Mouse (Mus musculus): Measurements from ENCODE around the gene Iqsec2. TPM values are rescaled to one million over a fixed set of nuclear protein-coding genes. Genes with fewer than 3 reads are reported as not detected.

Iqsec2 gene
- polyA plus RNA-seq (2015; fragmentation: Nextera tagmentation; extraction: Ambion mirVana): 3.0 and 3.8 TPM in 2 replicates

- no peaks in the 10 kb centered on the region for H3K4me1 ChIP-seq
- H3K27ac ChIP-seq: no peak within 1 kb of the TSS
- peak within 1 kb of the TSS; percentile 62 for H3K4me3 ChIP-seq
- peaks cover 74% of the 10 kb centered on the region for H3K27me3 ChIP-seq
- peak within 1 kb of the TSS; percentile 92 for H3K4me2 ChIP-seq
- H3K9ac ChIP-seq: peak within 1 kb of the TSS; percentile 60
- peak; percentile 68 for ATAC-seq (ENCODE audit: borderline replicate concordance, extremely low read depth, low FRiP score, low TSS enrichment)
- no peaks in the 10 kb centered on the region for H3K36me3 ChIP-seq
- WGBS: 0% methylated on average over 10 of the region's 78 CpGs
- H3K9me3 ChIP-seq: no peaks in the 10 kb centered on the region
Observed at GRCm38 (mm10) chrX:152143941-152144741, at the start of gene Iqsec2. TSS of gene Iqsec2 (plus strand) at chrX:152144268.

DNA sequence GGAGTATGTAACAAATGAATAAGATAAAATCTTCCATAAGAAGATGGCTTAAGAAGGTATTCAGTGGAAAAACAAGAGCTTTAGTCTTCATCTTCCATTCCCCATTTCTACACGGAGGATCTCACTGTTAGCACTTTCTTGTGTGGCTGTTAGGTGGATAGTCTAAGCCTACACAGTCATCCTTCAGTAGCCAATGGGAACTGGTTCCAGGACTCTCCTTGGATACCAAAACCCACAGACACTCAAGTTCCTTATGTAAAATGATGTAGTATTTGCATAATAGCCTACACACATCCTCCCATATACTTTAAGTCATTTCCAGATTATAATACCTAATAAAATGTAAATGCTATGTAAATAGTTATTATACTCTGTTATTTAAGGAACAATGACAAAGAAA, 46.5 kb upstream of the Iqsec2 start:
- 53% methylated on average over 1 of the region's 1 CpGs for WGBS
- no peaks in the 10 kb centered on the region for H3K36me3 ChIP-seq
- no peaks in the 10 kb centered on the region for H3K9me3 ChIP-seq
- H3K4me3 ChIP-seq: no peak overlapping the region
- H3K4me2 ChIP-seq: no peak overlapping the region
- no peak overlapping the region for H3K9ac ChIP-seq
- no peak for ATAC-seq (ENCODE audit: borderline replicate concordance, extremely low read depth, low FRiP score, low TSS enrichment)
- H3K27ac ChIP-seq: no peak overlapping the region
- H3K4me1 ChIP-seq: no peaks in the 10 kb centered on the region
- H3K27me3 ChIP-seq: peaks cover 24% of the 10 kb centered on the region

GRCm38 (mm10) chrX:152121687-152122086, 22.4 kb upstream of the Iqsec2 start:
- WGBS: 71% methylated on average over 1 of the region's 1 CpGs
- Histone ChIP-seq H3K9ac (no peak overlapping the region), H3K27me3 (peaks cover 28% of the 10 kb centered on the region; the same call in 1 of the 2 replicates), H3K4me3 (no peak overlapping the region), H3K27ac (no peak overlapping the region), H3K36me3 (no peaks in the 10 kb centered on the region), H3K9me3 (no peaks in the 10 kb centered on the region), H3K4me2 (no peak overlapping the region), H3K4me1 (no peaks in the 10 kb centered on the region)
- ATAC-seq (ENCODE audit: borderline replicate concordance, extremely low read depth, low FRiP score, low TSS enrichment): no peak

DNA sequence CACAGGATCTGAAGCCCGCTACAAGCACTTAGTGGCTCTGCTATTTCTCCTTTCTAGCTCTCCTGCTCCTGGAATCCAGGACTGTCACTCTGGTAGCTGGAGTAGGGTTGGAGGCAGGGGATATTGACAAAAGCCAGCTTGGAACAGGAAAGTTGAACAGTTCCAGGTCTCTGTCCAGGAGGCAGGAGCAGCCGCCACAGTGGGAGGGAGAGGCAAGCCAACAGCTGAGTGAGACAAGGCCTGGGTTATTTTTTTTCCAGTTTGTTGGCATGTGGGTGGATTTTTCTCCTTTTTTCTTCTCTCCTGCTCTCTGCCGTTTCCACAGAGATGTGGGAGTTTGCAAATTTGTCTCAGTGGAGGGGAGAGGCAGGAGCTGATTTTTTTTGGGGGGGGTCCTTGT, 13.3 kb upstream of the Iqsec2 start:
- no peaks in the 10 kb centered on the region for H3K4me1 ChIP-seq
- no peak overlapping the region for H3K9ac ChIP-seq
- ATAC-seq (ENCODE audit: borderline replicate concordance, extremely low read depth, low FRiP score, low TSS enrichment): no peak
- 42% methylated on average over 3 of the region's 3 CpGs for WGBS
- peaks cover 56% of the 10 kb centered on the region for H3K27me3 ChIP-seq
- no peaks in the 10 kb centered on the region for H3K9me3 ChIP-seq
- H3K4me3 ChIP-seq: no peak overlapping the region
- no peak overlapping the region for H3K4me2 ChIP-seq
- no peak overlapping the region for H3K27ac ChIP-seq
- no peaks in the 10 kb centered on the region for H3K36me3 ChIP-seq

DNA sequence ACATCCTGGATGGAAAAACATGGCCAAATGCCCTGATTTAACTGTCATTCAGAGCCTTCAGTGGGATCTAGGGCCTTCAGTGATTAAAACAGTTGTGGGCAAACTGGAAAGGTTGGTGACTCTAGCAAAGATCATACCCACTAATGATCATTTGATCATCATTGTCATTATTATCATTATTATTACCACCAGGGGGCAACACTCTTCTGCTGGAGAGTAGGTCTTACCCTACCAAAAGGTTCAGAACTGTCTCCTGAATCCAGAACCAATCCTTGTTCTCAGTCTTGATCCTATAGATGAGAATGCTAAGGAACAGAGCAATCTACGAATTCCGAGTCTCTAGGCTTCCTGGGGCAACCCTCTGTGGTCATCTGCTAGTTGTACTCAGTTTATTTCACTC, 12.0 kb upstream of the Iqsec2 start:
- Histone ChIP-seq H3K4me3 (no peak overlapping the region), H3K9ac (no peak overlapping the region), H3K4me2 (no peak overlapping the region), H3K36me3 (no peaks in the 10 kb centered on the region), H3K4me1 (no peaks in the 10 kb centered on the region), H3K27me3 (peaks cover 59% of the 10 kb centered on the region), H3K27ac (no peak overlapping the region), H3K9me3 (no peaks in the 10 kb centered on the region)
- ATAC-seq (ENCODE audit: borderline replicate concordance, extremely low read depth, low FRiP score, low TSS enrichment): no peak
- WGBS: 82% methylated on average over 2 of the region's 2 CpGs

DNA sequence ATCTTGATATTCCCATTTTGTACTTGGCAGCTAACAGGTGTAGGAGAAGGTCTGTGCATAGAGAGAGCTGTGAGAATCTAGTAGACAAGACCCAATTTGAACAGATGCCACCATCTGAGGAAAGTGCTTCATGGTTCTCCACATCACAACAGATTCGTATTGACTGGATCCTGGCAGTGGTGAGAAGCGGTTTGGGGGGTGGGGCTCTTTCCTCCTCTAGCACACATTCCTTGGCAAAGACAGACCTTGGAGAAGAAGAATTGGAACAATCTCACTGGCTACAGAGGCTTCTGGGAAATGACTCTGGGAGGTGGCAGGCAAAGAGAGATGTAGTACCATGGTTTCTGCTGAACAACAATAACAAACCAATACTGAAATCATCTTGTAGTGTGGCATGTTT, 8.9 kb upstream of the Iqsec2 start:
- Histone ChIP-seq H3K4me3 (no peak overlapping the region), H3K27ac (no peak overlapping the region), H3K4me1 (no peaks in the 10 kb centered on the region), H3K27me3 (peaks cover 71% of the 10 kb centered on the region), H3K36me3 (no peaks in the 10 kb centered on the region), H3K9me3 (no peaks in the 10 kb centered on the region), H3K4me2 (no peak overlapping the region), H3K9ac (no peak overlapping the region)
- 57% methylated on average over 2 of the region's 2 CpGs for WGBS
- no peak for ATAC-seq (ENCODE audit: borderline replicate concordance, extremely low read depth, low FRiP score, low TSS enrichment)

GRCm38 (mm10) chrX:152144742-152145214, 710 bp downstream of the Iqsec2 start:
- Histone ChIP-seq H3K4me1 (no peaks in the 10 kb centered on the region), H3K27me3 (peaks cover 74% of the 10 kb centered on the region), H3K9ac (peak overlapping the region; percentile 60), H3K36me3 (no peaks in the 10 kb centered on the region), H3K9me3 (no peaks in the 10 kb centered on the region), H3K27ac (no peak overlapping the region), H3K4me2 (peak overlapping the region; percentile 92), H3K4me3 (peak overlapping the region; percentile 62)
- WGBS: 10% methylated on average over 32 of the region's 42 CpGs
- no peak for ATAC-seq (ENCODE audit: borderline replicate concordance, extremely low read depth, low FRiP score, low TSS enrichment)

DNA sequence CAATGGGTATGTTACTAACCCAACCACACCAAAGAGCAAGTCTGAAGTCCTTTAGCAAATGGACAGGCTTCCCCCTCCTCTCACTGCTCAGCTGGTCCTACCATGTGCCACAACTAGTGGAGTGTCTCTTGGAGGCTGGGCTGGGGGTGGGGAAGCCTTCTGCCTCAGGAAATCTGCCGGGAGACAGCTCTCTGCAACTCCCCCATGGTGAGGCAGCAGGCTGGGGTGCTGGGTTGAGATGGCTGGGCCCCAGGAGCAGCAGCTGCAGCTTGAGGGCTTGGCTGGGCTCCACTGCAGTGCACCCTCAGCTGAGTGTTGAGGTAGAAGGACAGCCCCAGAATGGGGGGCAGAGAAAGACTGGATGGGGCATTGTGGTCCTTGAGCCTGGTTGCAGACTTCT, 2.1 kb downstream of the Iqsec2 start:
- Histone ChIP-seq H3K9me3 (no peaks in the 10 kb centered on the region), H3K4me3 (no peak overlapping the region), H3K4me1 (no peaks in the 10 kb centered on the region), H3K9ac (no peak overlapping the region), H3K4me2 (peak overlapping the region; percentile 92; the same call in 1 of the 2 replicates), H3K36me3 (no peaks in the 10 kb centered on the region), H3K27ac (no peak overlapping the region), H3K27me3 (peaks cover 77% of the 10 kb centered on the region)
- 17% methylated on average over 1 of the region's 1 CpGs for WGBS
- ATAC-seq (ENCODE audit: borderline replicate concordance, extremely low read depth, low FRiP score, low TSS enrichment): no peak

DNA sequence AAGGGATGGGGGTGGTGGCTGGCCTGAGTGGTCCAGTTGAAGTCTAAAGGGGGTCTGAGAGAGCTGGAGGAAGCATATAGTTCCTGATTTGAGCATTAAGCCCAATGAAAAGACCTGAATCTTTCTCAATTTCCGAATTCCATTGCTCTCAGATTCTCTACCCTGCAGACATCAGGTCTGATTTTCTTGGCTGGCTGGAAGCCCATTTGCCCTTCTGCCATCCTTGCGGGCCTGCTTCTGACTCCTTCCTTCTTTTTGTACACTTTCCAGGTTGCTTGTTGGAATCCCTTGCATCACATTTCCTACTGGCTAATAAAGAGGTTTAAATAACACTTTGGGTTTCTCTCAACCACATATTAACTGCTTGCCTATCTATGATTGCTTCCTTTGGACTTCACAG, 2.6 kb downstream of the Iqsec2 start:
- Histone ChIP-seq H3K36me3 (no peaks in the 10 kb centered on the region), H3K4me3 (no peak overlapping the region), H3K9me3 (no peaks in the 10 kb centered on the region), H3K9ac (no peak overlapping the region), H3K4me1 (no peaks in the 10 kb centered on the region), H3K4me2 (no peak overlapping the region), H3K27me3 (peaks cover 77% of the 10 kb centered on the region), H3K27ac (no peak overlapping the region)
- no peak for ATAC-seq (ENCODE audit: borderline replicate concordance, extremely low read depth, low FRiP score, low TSS enrichment)
- WGBS: 66% methylated on average over 2 of the region's 2 CpGs

- ATAC-seq (ENCODE audit: borderline replicate concordance, extremely low read depth, low FRiP score, low TSS enrichment): peak; percentile 71; the same call in 1 of the 2 replicates
- peaks cover 74% of the 10 kb centered on the region for H3K27me3 ChIP-seq
- no peak overlapping the region for H3K4me3 ChIP-seq
- H3K9me3 ChIP-seq: no peaks in the 10 kb centered on the region
- H3K27ac ChIP-seq: no peak overlapping the region
- no peak overlapping the region for H3K9ac ChIP-seq
- H3K36me3 ChIP-seq: no peaks in the 10 kb centered on the region
- 40% methylated on average over 5 of the region's 5 CpGs for WGBS
- H3K4me2 ChIP-seq: no peak overlapping the region
- no peaks in the 10 kb centered on the region for H3K4me1 ChIP-seq
Observed at GRCm38 (mm10) chrX:152147451-152148116, 3.5 kb downstream of the Iqsec2 start.

DNA sequence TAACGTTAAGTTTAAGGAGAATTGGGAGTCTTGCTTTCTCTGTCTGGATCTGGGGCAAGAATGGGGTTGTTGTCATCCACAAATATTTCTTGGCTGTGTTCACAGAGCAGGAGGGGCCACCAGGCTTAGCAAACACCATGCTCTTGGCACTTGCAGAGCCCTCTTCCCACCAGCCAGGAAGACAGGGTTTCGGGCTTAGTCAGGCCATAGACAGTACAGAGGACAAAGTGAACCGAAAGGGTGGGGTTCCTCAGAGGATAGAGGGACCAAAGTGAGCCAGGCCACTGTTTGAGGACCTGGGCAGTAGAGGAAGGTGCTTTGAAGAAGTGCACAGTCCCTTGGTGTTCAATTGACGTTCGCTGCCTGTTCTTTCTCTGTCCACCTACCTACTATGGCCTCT, 4.6 kb downstream of the Iqsec2 start:
- ATAC-seq (ENCODE audit: borderline replicate concordance, extremely low read depth, low FRiP score, low TSS enrichment): no peak
- H3K9me3 ChIP-seq: no peaks in the 10 kb centered on the region
- 68% methylated on average over 5 of the region's 5 CpGs for WGBS

GRCm38 (mm10) chrX:152151709-152152108, 7.6 kb downstream of the Iqsec2 start:
- H3K4me2 ChIP-seq: no peak overlapping the region
- no peak for ATAC-seq (ENCODE audit: borderline replicate concordance, extremely low read depth, low FRiP score, low TSS enrichment)
- WGBS: 10% methylated on average over 6 of the region's 6 CpGs
- H3K27ac ChIP-seq: no peak overlapping the region
- no peaks in the 10 kb centered on the region for H3K4me1 ChIP-seq
- no peak overlapping the region for H3K9ac ChIP-seq
- peaks cover 46% of the 10 kb centered on the region for H3K27me3 ChIP-seq
- H3K9me3 ChIP-seq: no peaks in the 10 kb centered on the region
- no peak overlapping the region for H3K4me3 ChIP-seq
- H3K36me3 ChIP-seq: no peaks in the 10 kb centered on the region

More for the DNA sequence above, 4.6 kb downstream of the Iqsec2 start:
- H3K36me3 ChIP-seq: no peaks in the 10 kb centered on the region
- H3K4me2 ChIP-seq: no peak overlapping the region
- H3K4me1 ChIP-seq: no peaks in the 10 kb centered on the region
- H3K9ac ChIP-seq: no peak overlapping the region
- no peak overlapping the region for H3K4me3 ChIP-seq
- H3K27ac ChIP-seq: no peak overlapping the region
- H3K27me3 ChIP-seq: peaks cover 69% of the 10 kb centered on the region

Data from lung, embryonic 15.5 days (tissue).